In the genomic region with DNA sequence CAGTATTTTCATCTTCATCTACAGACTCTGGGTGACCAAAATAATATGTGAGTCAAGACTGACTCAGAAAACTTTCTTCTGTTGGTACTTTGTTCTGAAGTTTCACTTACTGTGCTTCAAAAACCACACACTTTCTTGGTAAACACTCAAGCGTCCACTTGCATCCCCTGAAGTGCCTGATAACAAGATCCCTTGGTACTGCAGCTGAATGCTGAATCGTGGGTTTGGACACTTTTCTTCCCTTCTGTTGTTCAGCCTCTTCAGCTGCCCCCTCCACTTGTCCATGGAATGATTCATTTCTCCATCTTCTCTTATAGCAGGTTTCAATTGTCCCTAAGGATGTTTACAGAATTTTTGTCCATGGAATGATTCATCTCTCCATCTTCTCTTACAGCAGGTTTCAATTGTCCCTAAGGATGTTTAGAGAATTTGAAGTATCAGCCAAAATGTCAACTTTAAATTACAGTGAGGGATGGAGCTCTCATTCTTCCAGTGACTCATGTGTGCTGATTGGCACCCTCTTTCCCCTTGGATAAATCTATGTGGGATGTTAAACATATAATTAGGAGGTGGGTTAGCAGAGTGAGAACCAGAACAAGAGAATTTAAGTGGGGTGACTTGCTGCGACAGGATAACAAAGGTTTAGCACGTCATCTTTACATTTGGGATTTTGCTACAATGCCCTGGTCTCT, we compare ENCODE assay signal across 36 mouse cellular contexts. TPM values are rescaled to one million over a fixed set of nuclear protein-coding genes. Genes with fewer than 3 reads are reported as not detected.
DNase-seq lines count a peak whose midpoint lies in the region; ATAC-seq and TF ChIP-seq lines count a peak whose summit lies in the region.
"Had no signal": no experiment of that assay in that cellular context is flagged by ENCODE, and none has a peak within 500 bp of the region (broad histone marks: within the 10 kb centered on the region; RNA-seq: fewer than 3 reads in every experiment).

No protein-coding gene starts in this region.

- no peaks in the 10 kb centered on the region for H3K9me3 ChIP-seq in lung, embryonic 14.5 days (ENCODE audit: low read depth, low read length)
- H3K9me3 ChIP-seq: embryonic facial prominence, embryonic 13.5 days; forebrain, embryonic 12.5 days; heart, embryonic 13.5 days; hindbrain, embryonic 12.5 days; limb, embryonic 12.5 days; liver, embryonic 15.5 days; neural tube, embryonic 15.5 days had no signal

- H3K36me3 ChIP-seq in lung, embryonic 14.5 days (ENCODE audit: insufficient read depth), result no peaks in the 10 kb centered on the region
- H3K36me3 ChIP-seq: embryonic facial prominence, embryonic 13.5 days; forebrain, embryonic 12.5 days; heart, embryonic 13.5 days; hindbrain, embryonic 12.5 days; limb, embryonic 12.5 days; liver, embryonic 15.5 days; neural tube, embryonic 15.5 days had no signal

- no peak for ATAC-seq in lung, embryonic 14.5 days (ENCODE audit: insufficient read depth)
- no peak for ATAC-seq in inflammation-experienced regulatory T-cells, adult 6 months
- ATAC-seq: activated CD4-positive, CD25-positive, alpha-beta regulatory T cell, adult 4 months; CD4-positive, CD25-positive, alpha-beta regulatory T cell, adult 4 months; forebrain, postnatal 0 days; hindbrain, postnatal 0 days; intestine, embryonic 16.5 days had no signal

- peak; percentile 96 for DNase-seq in 3T3-L1 (ENCODE audit: low read depth, low spot score)
- DNase-seq in brain, adult 2 months (ENCODE audit: low read depth, low spot score), result peak; percentile 14
- peak; percentile 30 for DNase-seq in lung, embryonic 14.5 days
- peak; percentile 85 for DNase-seq in lung, postnatal 25 days (ENCODE audit: low spot score)
- no peak for DNase-seq in layer of hippocampus, adult 11-12 months (ENCODE audit: low spot score)
- no peak for DNase-seq in layer of hippocampus, postnatal 25 days (ENCODE audit: extremely low spot score in 1 of 2, low spot score in 1 of 2)
- DNase-seq in embryo, embryonic 9.5 days (ENCODE audit: extremely low spot score), result no peak
- DNase-seq: adrenal gland, adult 2 months; adrenal gland, postnatal 36 days; cerebellum, adult 9-10 months; cerebellum, postnatal 36 days; embryo, embryonic 11 days; forebrain, postnatal 0 days; gastrocnemius, postnatal 25 days; heart, adult 2 months; heart, postnatal 14 days; kidney, adult 8-10 months; kidney, postnatal 4 days; midbrain, embryonic 14.5 days; right cerebral cortex, postnatal 25 days; thymus, postnatal 14 days had no signal

- no peaks in the 10 kb centered on the region for H3K4me1 ChIP-seq in lung, embryonic 14.5 days (ENCODE audit: insufficient read depth)
- H3K4me1 ChIP-seq: embryonic facial prominence, embryonic 13.5 days; forebrain, embryonic 12.5 days; heart, embryonic 13.5 days; hindbrain, embryonic 12.5 days; limb, embryonic 12.5 days; liver, embryonic 15.5 days; neural tube, embryonic 15.5 days had no signal

- no peak overlapping the region for H3K9ac ChIP-seq in lung, embryonic 14.5 days
- H3K9ac ChIP-seq: embryonic facial prominence, embryonic 13.5 days; forebrain, embryonic 12.5 days; forebrain, postnatal 0 days; heart, embryonic 13.5 days; hindbrain, embryonic 12.5 days; limb, embryonic 12.5 days; liver, embryonic 15.5 days; neural tube, embryonic 15.5 days had no signal

- no peaks in the 10 kb centered on the region for H3K27me3 ChIP-seq in lung, embryonic 14.5 days (ENCODE audit: insufficient read depth, low read length)
- H3K27me3 ChIP-seq: embryonic facial prominence, embryonic 13.5 days; forebrain, embryonic 12.5 days; heart, embryonic 13.5 days; hindbrain, embryonic 12.5 days; limb, embryonic 12.5 days; liver, embryonic 15.5 days; neural tube, embryonic 15.5 days had no signal

- H3K4me3 ChIP-seq in lung, embryonic 14.5 days (ENCODE audit: low read depth, low read length), result no peak overlapping the region
- H3K4me3 ChIP-seq: embryonic facial prominence, embryonic 13.5 days; erythroblast, embryonic 14.5 days; forebrain, embryonic 12.5 days; heart, adult 2 months; heart, embryonic 13.5 days; hindbrain, embryonic 12.5 days; limb, embryonic 12.5 days; liver, embryonic 15.5 days; neural tube, embryonic 15.5 days had no signal

- TF ChIP-seq CTCF in lung, embryonic 14.5 days (IDR thresholded peaks at IDR 0.05; ENCODE audit: low read depth), result no peak

- no peak overlapping the region for H3K4me2 ChIP-seq in lung, embryonic 14.5 days
- H3K4me2 ChIP-seq: embryonic facial prominence, embryonic 13.5 days; forebrain, embryonic 12.5 days; heart, embryonic 13.5 days; hindbrain, embryonic 12.5 days; limb, embryonic 12.5 days; liver, embryonic 15.5 days; neural tube, embryonic 15.5 days had no signal

- WGBS in lung, embryonic 14.5 days, result 46% methylated on average over 4 of the region's 4 CpGs

- H3K27ac ChIP-seq in lung, embryonic 14.5 days (ENCODE audit: low read depth), result no peak overlapping the region
- H3K27ac ChIP-seq: embryonic facial prominence, embryonic 13.5 days; forebrain, embryonic 12.5 days; heart, adult 2 months; heart, embryonic 13.5 days; hindbrain, embryonic 12.5 days; hindbrain, postnatal 0 days; kidney, postnatal 0 days; limb, embryonic 12.5 days; liver, embryonic 15.5 days; neural tube, embryonic 15.5 days had no signal

RNA-seq across cellular contexts. Expression of gene Pdk4, which starts 57.7 kb away (rescaled TPM):
- 1.1 and 2.0 TPM in 2 replicates for polyA plus RNA-seq in lung, embryonic 14.5 days (2014; fragmentation: Nextera tagmentation; extraction: Ambion mirVana)
- 10 to 100 TPM; 11.1 to 14.1 TPM for total RNA-seq in layer of hippocampus, postnatal 25 days (2021)
- not detected for polyA plus RNA-seq in inflammation-experienced regulatory T-cells, adult 6 months (2017; shearing (Covaris generic))
- total RNA-seq: monocyte, adult 5-6 weeks had no signal
- polyA plus RNA-seq: activated CD4-positive, CD25-positive, alpha-beta regulatory T cell, adult 4 months; CD4-positive, CD25-positive, alpha-beta regulatory T cell, adult 4 months; erythroblast, embryonic 14.5 days had no signal

Comparison
In these comparisons a context has a peak if more than half of its experiments do, and no peak if none do; other contexts are left out.
1. DNase-seq: peak in 3T3-L1 (single experiment), brain, adult 2 months (single experiment), lung, embryonic 14.5 days (single experiment) and lung, postnatal 25 days (single experiment); none in layer of hippocampus, adult 11-12 months (single experiment), layer of hippocampus, postnatal 25 days (0 of 2) and embryo, embryonic 9.5 days (single experiment).